Mouse (Mus musculus) heart, adult 2 months (tissue): ENCODE measurements around the gene Dtd1. TPM values are rescaled to one million over a fixed set of nuclear protein-coding genes. Genes with fewer than 3 reads are reported as not detected.

ENCODE experiments used
- DNase-seq, 2 experiments: peaks; one replicate each; pipeline ENCODE4 v3.0.0; 2021
- H3K27ac ChIP-seq: fragments of 200-600 bp; 2 replicates; pipeline ENCODE4 v1.8.1; 2022
- H3K27me3 ChIP-seq: fragments of 200-500 bp; 2 replicates; pipeline ENCODE4 v1.6.1; 2012; ENCODE audit warnings: mild to moderate bottlenecking, low read length, inconsistent platforms, mixed read lengths; ENCODE audit not compliant: control insufficient read depth, insufficient read depth
- H3K36me3 ChIP-seq: fragments of 200-500 bp; 2 replicates; pipeline ENCODE4 v1.6.1; 2012; ENCODE audit warnings: low read length, inconsistent platforms; ENCODE audit not compliant: control insufficient read depth, insufficient read depth
- H3K4me1 ChIP-seq: fragments of 200-500 bp; 2 replicates; pipeline ENCODE4 v1.6.1; 2011; ENCODE audit warnings: low read length; ENCODE audit not compliant: control insufficient read depth, insufficient read depth
- H3K4me3 ChIP-seq: fragments of 200-600 bp; 2 replicates; pipeline ENCODE4 v1.8.1; 2022
- H3K79me2 ChIP-seq: fragments of 200-500 bp; replicated peaks from 2 replicates; pipeline ENCODE4 v1.6.1; 2012; ENCODE audit warnings: mild to moderate bottlenecking, inconsistent platforms, low read length, moderate library complexity, mixed read lengths; ENCODE audit not compliant: control insufficient read depth, insufficient read depth
- H3K9ac ChIP-seq: fragments of 200-500 bp; 2 replicates; pipeline ENCODE4 v1.6.1; 2012; ENCODE audit warnings: low read depth, mild to moderate bottlenecking, control low read depth, inconsistent platforms, low read length, mixed read lengths
- CTCF ChIP-seq: fragments of 200-600 bp; IDR thresholded peaks from 2 replicates; pipeline ENCODE4 v1.8.1; 2022; ENCODE audit warnings: antibody characterized with exemption, mild to moderate bottlenecking, moderate library complexity
- EP300 ChIP-seq: fragments of 200-500 bp; IDR thresholded peaks from 2 replicates; pipeline ENCODE4 v1.6.1; 2011; ENCODE audit warnings: low read depth, low read length, control low read depth; ENCODE audit not compliant: insufficient read depth
- POLR2A ChIP-seq: fragments of 200-500 bp; IDR thresholded peaks from 2 replicates; pipeline ENCODE4 v1.6.1; 2011; ENCODE audit warnings: mild to moderate bottlenecking, low read depth, low read length, control low read depth; ENCODE audit not compliant: insufficient read depth
- WGBS: fragments of 180-500 bp; shearing (Covaris S2); methylation state at CpG from one replicate; pipeline ENCODE4 v1.1.7; 2018; 5-methylcytosine and 5-hydroxymethylcytosine counted together
- intact Hi-C: fragments of 180-260 bp; cut with DNase I; formaldehyde crosslinking; loops from one replicate; pipeline ENCODE4 v1.15.1; 2025
- polyA plus RNA-seq: library from polyadenylated mRNA; depleted of rRNA; stranded (reverse); fragments of >200 nt; gene quantifications from 2 replicates; pipeline ENCODE4 v1.2.3, GENCODE M21; 2012
- total RNA-seq, 2 experiments: library from RNA; stranded (reverse); gene quantifications; 2 replicates each; pipeline ENCODE4 v1.2.3; 2021

Dtd1 gene
- total and polyA plus RNA-seq, 3 experiments = 10.5 to 15.7 (median 13.9) TPM

GRCm38 (mm10) chr2:144753604-144754003, 153.9 kb downstream of the Dtd1 start:
- no peak for DNase-seq
- Histone ChIP-seq H3K36me3 (no peaks in the 10 kb centered on the region), H3K4me1 (no peaks in the 10 kb centered on the region), H3K79me2 (no peaks in the 10 kb centered on the region), H3K9ac (no peak overlapping the region), H3K4me3 (no peak overlapping the region), H3K27ac (no peak overlapping the region), H3K27me3 (no peaks in the 10 kb centered on the region)
- WGBS = 72% methylated on average over 6 of the region's 6 CpGs
- TF ChIP-seq EP300 (no peak), CTCF (no peak), POLR2A (no peak)
- intact Hi-C loops = no loop called here

GRCm38 (mm10) chr2:144755016-144755415, 155.3 kb downstream of the Dtd1 start:
- no peak overlapping the region for H3K9ac ChIP-seq
- intact Hi-C loops = no loop called here
- H3K79me2 ChIP-seq = no peaks in the 10 kb centered on the region
- DNase-seq = no peak
- H3K27ac ChIP-seq = no peak overlapping the region
- no peak overlapping the region for H3K4me3 ChIP-seq
- H3K4me1 ChIP-seq = no peaks in the 10 kb centered on the region
- no peaks in the 10 kb centered on the region for H3K27me3 ChIP-seq
- 94% methylated on average over 2 of the region's 2 CpGs for WGBS
- no peaks in the 10 kb centered on the region for H3K36me3 ChIP-seq
- TF ChIP-seq CTCF (no peak), POLR2A (no peak), EP300 (no peak)

- 73% methylated on average over 6 of the region's 6 CpGs for WGBS
- no peak for DNase-seq
- intact Hi-C loops = no loop called here
Observed at GRCm38 (mm10) chr2:144760666-144761065, 161.0 kb downstream of the Dtd1 start.

GRCm38 (mm10) chr2:144763706-144764105, 164.0 kb downstream of the Dtd1 start:
- Histone ChIP-seq H3K4me3 (no peak overlapping the region), H3K27me3 (no peaks in the 10 kb centered on the region), H3K79me2 (no peaks in the 10 kb centered on the region), H3K4me1 (no peaks in the 10 kb centered on the region), H3K9ac (no peak overlapping the region), H3K27ac (no peak overlapping the region), H3K36me3 (no peaks in the 10 kb centered on the region)
- TF ChIP-seq CTCF (no peak), EP300 (no peak), POLR2A (no peak)
- 90% methylated on average over 9 of the region's 9 CpGs for WGBS
- intact Hi-C loops = no loop called here
- no peak for DNase-seq

More at GRCm38 (mm10) chr2:144760666-144761065, 161.0 kb downstream of the Dtd1 start:
- H3K4me1 ChIP-seq = no peaks in the 10 kb centered on the region
- H3K9ac ChIP-seq = no peak overlapping the region
- H3K36me3 ChIP-seq = no peaks in the 10 kb centered on the region
- H3K4me3 ChIP-seq = no peak overlapping the region
- no peak overlapping the region for H3K27ac ChIP-seq
- H3K79me2 ChIP-seq = no peaks in the 10 kb centered on the region
- TF ChIP-seq CTCF = no peak
- no peak for TF ChIP-seq POLR2A
- TF ChIP-seq EP300 = no peak
- no peaks in the 10 kb centered on the region for H3K27me3 ChIP-seq

- WGBS = 85% methylated on average over 7 of the region's 7 CpGs
- H3K36me3 ChIP-seq = no peaks in the 10 kb centered on the region
- H3K27me3 ChIP-seq = no peaks in the 10 kb centered on the region
- intact Hi-C loops = no loop called here
- H3K4me1 ChIP-seq = no peaks in the 10 kb centered on the region
- no peak for DNase-seq
- no peak overlapping the region for H3K9ac ChIP-seq
- no peak for TF ChIP-seq EP300
- TF ChIP-seq POLR2A = no peak
- TF ChIP-seq CTCF = no peak
- H3K27ac ChIP-seq = no peak overlapping the region
- H3K79me2 ChIP-seq = no peaks in the 10 kb centered on the region
- no peak overlapping the region for H3K4me3 ChIP-seq
Observed at GRCm38 (mm10) chr2:144764116-144764788, 164.6 kb downstream of the Dtd1 start.

GRCm38 (mm10) chr2:144765219-144765618, 165.5 kb downstream of the Dtd1 start:
- H3K27ac ChIP-seq = no peak overlapping the region
- intact Hi-C loops = no loop called here
- no peak for TF ChIP-seq CTCF
- TF ChIP-seq POLR2A = no peak
- no peak for TF ChIP-seq EP300
- 92% methylated on average over 5 of the region's 5 CpGs for WGBS
- H3K27me3 ChIP-seq = no peaks in the 10 kb centered on the region
- no peaks in the 10 kb centered on the region for H3K4me1 ChIP-seq
- no peaks in the 10 kb centered on the region for H3K36me3 ChIP-seq
- no peaks in the 10 kb centered on the region for H3K79me2 ChIP-seq
- no peak overlapping the region for H3K9ac ChIP-seq
- DNase-seq = no peak
- no peak overlapping the region for H3K4me3 ChIP-seq
